Mouse (Mus musculus): ENCODE data around the gene Pcdh7.

GRCm38 (mm10) chr5:57760069-57761063, 42.6 kb downstream of the Pcdh7 start:
- TF ChIP-seq USF1 (IDR thresholded peaks at IDR 0.05; ENCODE audit: low read depth, low read length) (no peak), CTCF (IDR thresholded peaks at IDR 0.05 in 2 of 3, conservative IDR thresholded peaks at IDR 0.05 in 1 of 3; ENCODE audit: control insufficient read depth in 1 of 3, insufficient read depth in 1 of 3, low read depth in 2 of 3, low read length in 3 of 3, poor library complexity in 1 of 3, severe bottlenecking in 1 of 3) (no peak), POLR2A (IDR thresholded peaks at IDR 0.05; ENCODE audit: control insufficient read depth in 1 of 2, insufficient read depth in 1 of 2, low read depth in 1 of 2, low read length in 2 of 2, poor library complexity in 1 of 2) (no peak), USF2 (IDR thresholded peaks at IDR 0.05; ENCODE audit: borderline replicate concordance in 1 of 2, insufficient read depth in 1 of 2, low read depth in 1 of 2, low read length in 2 of 2) (no peak), MYC (IDR thresholded peaks at IDR 0.05; ENCODE audit: low read depth, low read length) (no peak), JUND (IDR thresholded peaks at IDR 0.05; ENCODE audit: low read depth, low read length) (no peak), MYB (IDR thresholded peaks at IDR 0.05; ENCODE audit: low read depth, low read length) (no peak), TAL1 (IDR thresholded peaks at IDR 0.05; ENCODE audit: low read length) (no peak), ZNF384 (IDR thresholded peaks at IDR 0.05; ENCODE audit: low read depth, low read length) (no peak), MAFK (IDR thresholded peaks at IDR 0.05; ENCODE audit: borderline replicate concordance, low read depth, low read length) (no peak), UBTF (IDR thresholded peaks at IDR 0.05; ENCODE audit: borderline replicate concordance, insufficient read depth, low read depth, low read length) (no peak), EP300 (IDR thresholded peaks at IDR 0.05; ENCODE audit: low read depth in 1 of 2, low read length in 2 of 2) (no peak), HCFC1 (IDR thresholded peaks at IDR 0.05; ENCODE audit: low read depth, low read length) (no peak)

Measured in MEL (cell line).